Mouse (Mus musculus) CD4-positive, CD25-positive, alpha-beta regulatory T cell, adult 2 months (primary cell): ENCODE measurements around the gene Pum1.
A peak's percentile ranks its signal among the peaks of the same experiment; 100 is the strongest.

Experiments used
- DNase-seq: peaks from one replicate; pipeline ENCODE4 v3.0.0-alpha.2; 2012; ENCODE audit warnings: low read depth, low spot score

Pum1 gene

DNA sequence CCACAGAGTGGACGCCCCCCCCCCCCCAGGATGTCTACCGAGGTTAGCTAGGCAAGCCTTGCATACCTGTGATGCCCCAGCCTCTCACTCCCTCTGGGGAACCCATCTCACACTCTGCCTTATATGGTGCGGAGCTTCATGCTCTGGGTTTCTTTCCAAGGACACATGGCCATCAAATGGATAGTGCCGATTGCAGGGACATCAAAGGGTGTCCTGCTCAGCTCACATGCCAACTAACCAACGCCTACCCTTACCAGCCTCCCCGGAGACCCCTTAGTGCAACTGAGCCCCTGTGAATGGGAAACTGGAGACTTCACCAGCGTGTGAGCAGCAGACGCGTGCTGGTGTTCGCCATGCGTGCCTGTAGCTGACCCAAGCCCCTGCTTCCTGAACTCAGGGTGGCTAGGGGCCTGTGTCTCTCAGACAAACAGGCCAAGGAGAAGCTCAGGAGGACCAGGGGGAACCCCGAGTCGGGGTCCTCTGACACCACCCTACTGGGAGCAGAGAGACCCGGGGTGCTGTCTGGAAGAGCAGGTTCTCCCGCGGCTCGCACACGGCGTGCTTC, 128.8 kb downstream of the Pum1 start:
- DNase-seq = peak; percentile 29

DNA sequence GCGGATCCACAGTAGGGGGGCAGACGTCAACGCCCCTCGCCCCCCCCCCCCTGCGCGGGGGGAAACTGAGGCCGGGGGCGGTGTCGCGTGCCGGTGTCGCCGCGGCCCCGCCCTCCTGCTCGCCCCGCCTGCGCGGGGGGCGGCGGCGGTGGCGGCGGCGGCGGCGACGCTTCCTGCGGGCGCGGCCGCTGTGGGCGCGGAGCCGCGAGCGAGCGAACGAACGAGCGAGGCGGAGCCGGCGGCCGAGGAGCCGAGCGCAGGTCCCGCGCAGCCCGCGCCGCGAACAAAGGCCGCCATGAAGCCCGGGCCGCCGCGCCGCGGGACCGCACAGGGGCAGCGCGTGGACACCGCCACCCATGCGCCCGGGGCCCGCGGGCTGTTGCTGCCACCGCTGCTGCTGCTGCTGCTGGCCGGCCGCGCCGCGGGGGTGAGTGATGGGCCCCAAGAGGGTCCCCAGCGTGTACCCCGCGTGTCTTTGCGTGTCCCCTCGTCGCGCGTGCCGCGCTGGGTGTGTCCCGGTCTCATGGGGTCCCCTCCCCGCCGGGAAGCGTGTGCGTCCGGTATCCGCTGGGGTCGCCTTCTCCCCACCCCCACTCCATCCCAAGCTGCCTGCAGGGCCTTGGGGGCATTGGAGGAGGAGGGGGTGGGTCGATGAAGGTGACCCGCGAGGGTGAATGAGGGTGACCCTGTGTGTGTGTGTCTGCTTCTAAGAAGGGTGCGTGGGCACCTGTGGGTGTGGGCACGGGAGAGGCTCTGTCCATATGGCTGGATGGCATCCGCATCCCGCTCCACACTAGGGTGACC, 129.5 kb downstream of the Pum1 start, which contains the start of gene Sdc3:
TSS of gene Sdc3 (plus strand) at position 162 of the 804 bp plus-strand sequence.
- peak; percentile 77 for DNase-seq

DNA sequence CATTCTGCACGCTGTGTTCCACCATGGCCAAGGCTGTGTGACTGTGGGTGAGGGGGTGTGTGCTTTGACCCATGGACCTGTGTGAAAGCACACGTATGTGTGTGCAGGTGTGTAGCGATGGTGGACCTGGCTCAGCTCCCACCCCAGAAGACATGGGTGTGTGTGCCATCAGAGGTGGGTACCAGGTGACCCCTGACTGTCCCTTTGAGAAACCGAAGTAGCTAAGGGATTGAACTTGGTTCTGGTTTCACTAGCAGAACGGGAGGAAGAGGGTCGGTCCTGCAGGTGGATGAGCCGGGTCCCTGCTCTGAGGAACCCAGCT, 130.0 kb downstream of the Pum1 start:
- no peak for DNase-seq

DNA sequence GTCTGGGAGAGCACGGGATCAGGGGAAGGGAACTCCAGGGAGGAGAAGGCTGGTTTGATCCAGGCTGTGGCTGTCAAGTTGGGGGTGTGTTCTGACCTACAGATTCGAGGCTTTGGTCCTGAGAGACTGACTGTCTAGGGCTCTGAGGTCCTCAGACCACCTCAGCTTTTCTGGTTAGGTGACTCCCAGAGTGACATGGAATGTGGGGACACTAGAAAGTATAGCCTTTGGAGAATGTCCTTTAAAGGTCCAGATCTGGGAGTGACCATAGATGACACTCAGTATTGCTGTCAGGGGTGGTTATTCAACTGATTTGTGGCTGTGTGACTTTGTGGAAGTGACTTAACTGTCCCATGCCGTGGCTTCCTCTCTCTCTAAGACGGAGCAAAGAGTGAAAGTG, 131.7 kb downstream of the Pum1 start:
- DNase-seq = no peak

DNA sequence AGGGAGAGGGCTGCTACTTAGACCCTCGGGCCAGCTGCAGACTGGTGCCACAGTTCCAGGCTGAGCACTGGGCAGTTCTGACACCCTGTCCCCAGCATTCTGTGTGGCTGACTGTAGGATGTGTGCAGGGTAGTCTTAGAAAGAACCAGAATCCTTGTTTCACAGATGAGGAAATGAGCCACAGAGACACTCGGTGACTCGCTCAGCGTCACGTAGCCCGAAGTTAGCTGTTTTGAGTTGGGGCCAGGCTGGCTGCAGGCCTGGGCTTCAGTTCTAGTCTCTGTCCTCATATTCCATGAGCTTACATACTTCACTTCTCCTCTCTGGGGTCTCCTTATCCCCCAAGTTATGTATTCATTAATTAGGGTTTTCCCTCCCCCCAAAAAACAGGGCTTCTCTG, 132.8 kb downstream of the Pum1 start:
- DNase-seq = no peak

DNA sequence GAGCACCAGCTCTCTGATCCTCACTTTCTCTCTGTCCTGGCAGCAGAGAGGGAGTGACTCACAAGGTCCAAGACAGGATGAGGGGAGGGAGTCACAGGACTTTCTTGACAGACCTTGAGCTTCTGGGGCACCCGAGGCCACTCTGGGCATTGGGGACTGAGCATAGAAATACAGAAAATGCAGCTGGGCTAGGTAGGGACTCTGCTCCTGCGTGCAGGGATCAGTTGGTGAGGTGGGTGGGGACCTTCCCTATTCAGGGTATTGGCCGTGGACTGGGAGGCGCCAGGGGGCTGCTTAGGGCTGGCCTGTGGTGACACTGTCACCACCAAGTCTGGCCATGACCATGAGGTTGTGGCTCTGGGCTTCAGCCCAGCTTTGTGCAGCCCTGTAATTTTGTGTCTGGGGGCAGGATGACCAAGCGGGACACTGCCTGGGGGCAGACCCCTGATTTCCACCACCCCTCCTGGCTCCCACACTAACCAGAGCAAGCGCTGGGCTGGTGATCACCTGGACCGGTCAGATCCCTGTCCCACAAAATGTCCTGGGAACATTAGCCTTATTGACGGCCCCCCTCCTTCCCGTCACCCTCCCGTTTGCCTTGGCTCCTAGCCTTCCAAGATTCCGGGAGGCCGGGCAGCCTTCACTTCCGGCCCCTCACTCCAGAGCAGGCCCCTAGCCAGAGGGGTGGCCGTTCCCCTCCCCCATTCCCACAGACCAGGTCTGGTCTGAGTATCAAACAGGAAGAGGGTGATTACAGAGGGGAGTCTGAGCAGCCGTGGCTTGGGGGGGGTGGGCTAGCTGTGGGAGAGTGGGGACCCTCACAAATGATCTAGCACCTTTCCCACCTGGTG, 134.3 kb downstream of the Pum1 start:
- no peak for DNase-seq

DNA sequence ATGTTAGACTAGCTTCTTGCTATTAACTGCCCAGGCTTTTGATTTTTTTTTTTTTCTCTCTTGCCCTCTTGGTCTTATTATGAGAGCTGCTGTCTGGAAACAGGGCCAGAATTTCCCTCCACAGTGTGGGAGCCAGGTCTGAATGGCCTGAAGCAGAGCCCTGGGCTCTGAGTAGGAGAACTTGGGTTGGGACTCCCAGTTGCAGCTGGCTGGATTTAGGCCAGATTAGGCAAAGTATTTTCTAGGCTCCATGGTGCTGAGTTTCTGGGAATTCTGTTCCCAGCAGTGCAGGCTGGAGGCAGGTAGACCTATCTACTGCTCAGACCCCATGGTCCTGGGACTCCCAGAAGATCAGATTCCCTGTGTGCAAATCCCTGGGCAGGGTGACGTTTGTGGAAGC, 135.3 kb downstream of the Pum1 start:
- no peak for DNase-seq

DNA sequence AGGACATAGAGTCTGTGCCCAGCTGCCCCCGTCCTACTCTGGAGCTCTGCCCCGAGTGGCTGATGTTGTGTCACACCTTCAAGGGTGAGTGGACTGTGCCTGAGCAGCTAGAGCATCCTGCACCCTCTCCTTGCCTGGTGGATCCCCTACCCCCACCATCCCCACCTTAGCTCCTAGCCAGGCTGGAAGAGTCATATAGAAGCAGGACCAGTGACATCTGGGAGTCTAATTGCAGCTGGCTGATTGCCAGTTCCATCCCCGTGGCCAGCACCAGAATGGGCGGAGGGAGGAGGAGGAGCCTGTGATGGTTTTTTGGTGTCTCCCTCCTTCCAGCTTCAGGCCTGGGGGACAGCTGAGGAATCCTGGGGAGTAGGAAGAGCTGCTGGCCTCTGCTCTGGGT, 136.0 kb downstream of the Pum1 start:
- no peak for DNase-seq

DNA sequence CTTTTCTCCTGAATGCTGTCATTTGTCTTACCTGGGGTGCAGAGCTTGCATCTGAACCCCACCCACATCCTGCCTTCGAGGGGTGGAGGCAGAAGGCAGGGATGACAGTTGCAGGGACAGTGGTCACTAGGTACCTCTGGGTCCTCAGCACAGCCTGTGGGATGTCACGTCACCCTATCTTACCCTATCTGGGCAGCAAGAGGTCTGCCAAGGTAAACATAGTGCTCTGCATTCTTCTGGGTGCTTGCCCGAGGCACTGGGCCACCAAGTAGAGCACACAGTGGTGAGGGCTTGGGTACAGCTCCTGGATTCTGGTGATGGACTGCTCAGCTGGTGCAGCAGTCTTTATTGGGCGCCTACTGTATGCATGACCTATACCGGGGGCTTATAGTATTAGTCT, 136.5 kb downstream of the Pum1 start:
- no peak for DNase-seq

DNA sequence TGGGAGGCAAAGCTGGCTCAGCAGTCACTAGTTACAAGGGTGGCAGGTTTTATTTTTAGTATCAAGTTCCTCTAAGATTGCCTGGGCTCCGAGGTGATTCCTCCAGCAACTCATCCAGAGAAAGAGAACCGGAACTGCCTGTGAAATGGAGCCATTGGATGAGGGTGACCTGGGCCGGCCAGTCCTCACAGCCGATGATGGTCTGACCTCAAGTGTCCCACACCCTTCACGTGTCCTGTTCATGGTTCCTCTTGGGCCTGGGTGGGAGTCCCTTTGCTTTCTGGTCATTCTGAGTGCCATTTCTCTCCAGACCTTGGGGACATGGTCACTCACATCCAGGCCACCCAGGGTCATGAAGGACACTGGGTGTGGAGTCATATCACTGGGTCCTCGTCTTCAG, 137.0 kb downstream of the Pum1 start:
- no peak for DNase-seq

DNA sequence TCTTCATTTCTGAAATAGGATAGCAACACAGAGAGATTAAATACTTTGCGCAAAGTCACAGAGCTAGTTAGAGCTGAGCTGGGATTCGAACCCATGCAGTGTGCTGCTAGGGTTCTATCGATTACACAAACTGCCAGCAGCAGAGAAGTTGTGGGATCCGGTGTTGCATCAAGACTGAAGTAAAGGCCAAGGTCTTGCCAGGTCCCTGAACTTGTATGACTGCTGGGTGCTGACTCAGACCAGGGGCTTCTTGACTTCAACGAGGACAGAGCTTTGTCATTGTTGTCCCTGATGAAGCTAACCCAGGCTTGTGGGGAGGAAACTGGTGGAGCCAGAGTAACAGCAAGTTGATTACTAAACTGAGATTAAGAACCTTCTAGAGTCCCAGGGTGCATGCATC, 138.1 kb downstream of the Pum1 start:
- DNase-seq = no peak

DNA sequence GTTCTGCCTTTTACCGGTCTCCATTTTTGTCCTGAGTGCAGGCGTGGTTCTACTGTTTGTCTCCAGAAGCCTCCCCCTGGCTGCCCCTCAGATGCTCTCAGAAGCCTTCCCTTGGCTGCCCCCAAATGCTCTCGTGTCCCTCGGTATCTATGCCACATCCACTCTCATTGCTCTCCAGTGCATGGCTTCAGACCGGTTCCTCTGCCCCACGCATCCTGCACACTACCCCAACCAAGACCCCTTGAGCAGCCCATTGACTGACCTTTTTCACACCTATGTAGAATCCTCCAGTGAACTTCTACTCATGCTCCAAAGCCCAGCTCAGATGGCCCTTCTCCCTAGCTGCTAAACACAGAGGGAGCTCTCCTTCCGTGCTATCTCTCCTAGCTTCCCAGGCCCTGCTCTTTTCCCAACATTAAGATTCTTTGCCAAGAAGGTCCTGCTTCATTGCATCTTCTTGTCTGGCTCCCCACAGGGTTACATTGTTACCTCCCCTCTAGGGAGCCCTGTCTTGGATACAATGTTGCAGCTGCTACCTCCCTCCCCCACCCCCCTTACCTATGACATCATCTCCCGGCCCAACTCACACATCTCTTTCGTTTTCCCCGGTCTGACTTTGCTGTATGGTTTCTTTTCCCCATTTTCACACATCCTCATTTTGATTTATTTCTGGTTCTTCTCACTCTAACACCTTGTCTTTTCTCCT, 138.7 kb downstream of the Pum1 start:
- peak; percentile 72 for DNase-seq

DNA sequence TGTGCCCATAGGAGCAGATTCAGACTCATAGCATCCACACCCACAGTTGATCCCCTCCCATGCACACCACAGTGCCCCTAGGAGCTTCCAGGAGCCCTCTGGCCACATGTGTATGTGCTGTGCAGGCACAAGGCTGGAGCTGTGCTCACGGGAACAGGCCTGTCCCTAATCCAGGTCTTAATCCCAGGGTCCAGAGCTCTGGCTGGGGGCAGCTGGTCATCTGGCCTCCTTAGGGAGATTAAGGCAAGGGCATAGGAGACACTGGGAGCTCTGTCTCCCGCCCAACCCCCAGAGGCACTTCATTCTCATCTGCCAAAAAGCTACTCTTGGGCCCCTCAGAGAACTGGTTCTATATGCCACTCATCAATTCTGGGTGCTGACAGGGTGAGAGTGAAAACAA, 140.5 kb downstream of the Pum1 start:
- DNase-seq = no peak

DNA sequence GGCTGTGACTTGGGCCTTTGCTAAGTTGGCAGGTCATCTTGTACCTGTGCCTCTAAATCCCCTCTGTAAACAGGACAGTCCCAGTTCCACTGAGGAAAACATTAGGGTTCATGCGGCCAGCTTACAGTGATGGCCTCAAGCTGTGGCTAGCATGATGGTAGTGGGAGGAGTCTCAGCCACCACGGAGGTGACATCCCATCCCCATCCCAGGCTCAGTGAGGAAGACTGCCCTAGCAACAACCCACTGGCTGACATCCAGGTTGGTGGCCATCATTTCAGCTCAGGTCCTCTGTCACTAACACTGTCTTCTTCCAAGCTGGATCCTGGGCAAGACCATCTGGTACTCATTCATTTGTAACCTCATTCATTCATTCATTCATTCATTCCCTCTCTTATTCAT, 141.2 kb downstream of the Pum1 start:
- DNase-seq = no peak

DNA sequence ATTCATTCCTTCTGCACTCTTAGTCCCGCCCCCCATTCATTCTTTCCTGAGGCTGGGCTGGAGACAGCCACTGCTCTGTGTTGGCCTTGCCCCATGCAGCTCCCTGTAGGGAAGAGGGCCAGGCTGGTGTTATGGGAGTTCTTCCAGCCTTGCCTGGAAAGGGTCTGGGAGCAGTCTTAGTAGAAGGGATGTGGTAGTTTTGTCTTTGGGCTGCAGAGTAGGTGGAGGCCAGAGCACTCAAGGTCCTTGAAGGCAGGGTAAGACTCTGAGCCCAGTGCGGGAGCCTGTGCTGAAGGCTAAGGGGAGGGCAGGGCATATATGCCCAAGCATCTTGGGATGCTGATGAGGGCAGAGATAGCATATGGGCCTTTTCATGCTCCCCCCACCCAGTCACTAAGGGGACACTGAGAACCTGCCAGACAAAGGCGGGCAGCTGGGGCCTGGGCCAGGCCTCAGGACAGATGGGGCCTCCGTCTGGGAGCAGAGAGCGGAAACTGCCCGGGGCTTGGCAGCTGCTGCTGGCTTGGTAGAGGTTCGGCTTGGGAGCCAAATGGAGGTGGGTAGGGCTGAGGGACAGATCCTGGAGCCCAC, 141.7 kb downstream of the Pum1 start:
- DNase-seq = no peak

DNA sequence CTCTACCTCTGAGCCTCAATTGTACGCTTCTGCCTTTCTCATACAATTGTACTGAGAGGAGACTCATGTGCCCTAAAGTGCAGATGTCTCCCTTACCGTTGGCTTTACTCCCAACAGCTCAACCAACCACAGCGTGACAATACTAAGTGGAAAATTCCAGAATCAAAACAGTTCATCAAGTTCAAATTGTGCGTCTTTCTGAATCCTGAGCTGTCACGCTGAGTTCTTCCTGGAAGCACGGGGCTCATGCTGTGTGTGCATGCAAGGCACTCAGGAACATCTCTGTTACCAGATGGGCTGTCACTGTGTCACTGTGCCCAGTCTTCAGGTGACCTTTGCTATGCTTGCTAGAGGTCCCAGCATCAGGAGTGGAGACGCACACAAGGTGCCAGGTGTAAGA, 142.6 kb downstream of the Pum1 start:
- DNase-seq = no peak

DNA sequence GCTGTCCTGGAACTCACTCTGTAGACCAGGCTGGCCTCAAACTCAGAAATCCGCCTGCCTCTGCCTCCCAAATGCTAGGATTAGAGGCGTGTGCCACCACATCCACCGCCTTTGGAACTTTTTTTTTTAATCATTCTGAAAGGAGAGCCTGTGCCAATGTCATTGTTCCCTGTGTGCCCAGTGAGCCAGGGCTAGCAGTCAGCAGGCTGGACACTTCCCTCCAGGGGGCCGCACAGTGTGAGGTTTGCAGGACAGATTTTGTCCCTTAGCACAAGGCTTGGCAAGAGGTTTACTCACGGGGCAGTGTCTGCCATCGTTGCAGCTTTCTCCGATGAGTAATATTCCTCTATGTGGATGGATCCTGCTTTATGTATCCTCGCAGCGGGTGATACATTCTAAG, 143.6 kb downstream of the Pum1 start:
- DNase-seq = no peak

DNA sequence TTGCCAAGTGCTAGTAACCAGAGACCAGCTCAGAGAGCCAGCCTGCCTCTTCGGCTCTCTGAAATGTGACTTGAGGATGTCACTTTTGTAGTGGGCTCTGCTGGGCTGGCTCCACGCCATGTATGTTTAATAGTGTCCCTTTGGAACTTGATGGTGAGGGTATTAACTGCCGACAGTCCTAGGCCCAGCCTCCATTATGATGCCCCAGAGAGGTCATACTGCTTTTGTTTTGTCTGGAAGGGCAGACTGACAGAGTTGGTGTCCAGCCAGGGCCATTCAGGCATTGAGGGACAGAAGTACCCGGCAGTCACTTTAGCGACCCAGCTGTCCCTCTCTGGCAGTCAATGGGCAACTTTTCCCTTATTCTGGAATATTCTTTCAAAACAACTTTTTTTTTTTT, 146.7 kb downstream of the Pum1 start:
- no peak for DNase-seq

DNA sequence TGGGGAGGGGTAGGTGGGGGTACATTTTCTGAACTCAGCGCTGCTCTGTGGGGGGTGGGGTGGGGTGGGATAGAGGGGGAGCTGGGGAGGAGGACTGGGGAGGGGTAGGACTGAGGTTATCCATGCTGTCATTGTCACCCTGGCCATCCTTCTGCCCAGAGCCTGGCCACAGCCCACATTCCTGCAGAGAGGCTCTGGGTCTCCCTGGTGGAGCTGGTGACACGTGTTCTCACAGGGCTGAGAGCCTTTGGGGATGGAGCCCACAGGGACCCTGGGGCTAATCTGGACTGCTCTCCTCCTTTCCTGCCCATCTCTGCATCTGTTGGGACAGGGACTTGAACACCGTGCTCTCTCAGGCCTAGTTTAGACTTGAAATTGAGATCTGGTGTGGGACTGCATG, 147.7 kb downstream of the Pum1 start:
- DNase-seq = no peak

DNA sequence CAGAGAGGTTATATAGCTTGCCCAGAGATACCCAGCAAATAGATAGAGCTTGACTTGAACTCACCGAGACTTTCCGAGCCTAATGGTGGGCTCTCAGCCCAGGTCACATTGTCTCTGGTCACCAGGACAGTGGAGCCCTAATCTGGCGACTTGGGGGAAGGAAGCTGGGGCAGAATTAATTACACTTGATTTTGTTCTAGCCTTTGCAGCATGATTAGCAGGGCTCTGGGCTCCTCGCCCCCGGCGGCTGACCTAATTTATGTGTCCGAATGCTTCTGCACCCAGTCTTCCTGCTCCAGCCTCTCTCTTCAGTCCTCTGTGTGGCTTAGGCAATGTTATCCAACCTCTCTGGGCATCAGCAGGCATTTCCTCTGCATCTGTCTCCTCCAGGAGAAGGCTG, 148.3 kb downstream of the Pum1 start:
- DNase-seq = no peak

DNA sequence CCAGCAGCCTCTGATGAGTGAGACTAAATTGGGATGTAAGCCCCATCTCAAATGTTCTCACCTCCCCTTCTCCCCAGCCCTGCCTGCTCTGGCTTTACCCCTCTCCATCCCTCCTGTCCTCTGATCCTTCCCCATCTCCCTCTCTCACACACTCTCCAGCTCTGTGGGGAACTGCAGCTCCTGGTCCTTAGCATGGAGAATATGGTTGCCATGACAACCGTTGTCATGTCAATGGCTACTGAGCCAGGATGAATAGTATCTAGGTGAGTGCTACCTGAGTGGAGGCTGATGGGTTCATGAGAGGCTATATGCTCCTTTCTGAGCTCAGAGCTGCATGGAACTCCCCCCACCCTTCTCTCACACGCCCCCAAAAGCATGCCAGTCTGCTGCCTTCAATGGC, 150.8 kb downstream of the Pum1 start:
- DNase-seq = no peak
